Mouse (Mus musculus) frontal cortex, adult 2 months (tissue): ENCODE data around the gene Rai14. TPM values are rescaled to one million over a fixed set of nuclear protein-coding genes. Genes with fewer than 3 reads are reported as not detected.

ENCODE experiments used
- DNase-seq, 2 experiments: peaks; one replicate each; pipeline ENCODE4 v3.0.0; 2022; ENCODE audit warnings: low spot score in 1 of 2; ENCODE audit errors: extremely low spot score in 1 of 2
- polyA plus RNA-seq: library from polyadenylated mRNA; depleted of rRNA; stranded (reverse); fragments of >200 nt; gene quantifications from 2 replicates; pipeline ENCODE4 v1.2.3, GENCODE M21; 2012

Gene Rai14
- polyA plus RNA-seq, 1 experiment = 10.2 TPM

DNA sequence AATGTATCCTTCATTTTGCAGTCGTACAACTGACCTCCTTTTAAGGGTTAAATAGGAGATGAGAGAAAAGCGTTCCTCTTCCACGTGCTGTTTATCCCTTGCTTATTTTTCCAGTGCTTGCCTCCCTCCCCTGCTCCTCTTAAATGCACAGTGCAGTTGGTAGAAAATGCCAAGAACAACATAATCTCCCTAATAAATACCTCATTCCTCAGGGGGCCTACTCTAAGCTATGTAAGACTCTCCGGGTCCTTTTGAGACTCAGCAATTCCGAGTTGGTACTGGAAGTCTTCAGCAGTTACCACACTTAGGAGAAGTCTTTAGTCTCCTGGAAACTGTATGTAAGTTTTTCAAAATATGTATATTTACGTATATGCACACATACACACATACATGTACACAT is 22.9 kb downstream of the Rai14 start:
- DNase-seq = no peak

DNA sequence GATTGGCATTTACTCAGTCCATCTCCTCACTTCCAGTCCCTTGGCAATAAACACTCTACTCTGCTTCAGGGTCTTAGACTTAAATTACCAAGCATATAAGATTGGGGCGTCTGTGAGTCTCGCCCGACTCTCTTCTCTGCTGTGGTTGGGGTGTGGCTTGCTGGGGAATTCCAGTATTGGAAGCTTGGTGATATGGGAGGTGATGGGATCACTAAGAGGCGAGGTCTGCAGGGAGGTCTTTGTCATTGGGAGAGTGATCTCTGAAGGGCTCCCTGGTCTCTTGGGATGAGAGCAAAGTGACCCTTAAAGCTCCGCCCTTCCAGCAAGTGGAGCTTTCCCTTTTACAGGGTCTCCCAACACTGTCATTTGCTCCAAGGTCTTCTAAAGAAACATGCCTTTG is 23.5 kb downstream of the Rai14 start:
- DNase-seq = no peak

DNA sequence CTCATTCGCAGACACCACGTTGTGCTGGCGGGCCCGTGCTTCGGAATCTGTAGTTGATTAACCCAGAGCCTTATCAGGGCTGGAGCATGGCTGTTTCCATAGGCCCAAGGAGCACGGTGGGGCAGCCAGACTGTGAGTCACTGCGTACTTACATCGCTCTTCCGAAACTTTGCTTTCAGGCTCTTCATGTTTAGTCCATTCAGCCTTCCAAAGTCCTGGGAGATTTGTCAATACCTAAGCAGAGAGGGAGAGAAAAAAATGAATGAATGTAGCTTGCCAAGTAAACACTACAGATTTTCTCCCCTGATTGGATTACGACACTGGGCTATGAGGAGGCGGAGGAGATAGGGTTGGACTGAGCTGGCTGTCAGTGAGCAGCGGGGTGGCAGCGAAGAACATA is 24.2 kb downstream of the Rai14 start:
- DNase-seq = no peak

DNA sequence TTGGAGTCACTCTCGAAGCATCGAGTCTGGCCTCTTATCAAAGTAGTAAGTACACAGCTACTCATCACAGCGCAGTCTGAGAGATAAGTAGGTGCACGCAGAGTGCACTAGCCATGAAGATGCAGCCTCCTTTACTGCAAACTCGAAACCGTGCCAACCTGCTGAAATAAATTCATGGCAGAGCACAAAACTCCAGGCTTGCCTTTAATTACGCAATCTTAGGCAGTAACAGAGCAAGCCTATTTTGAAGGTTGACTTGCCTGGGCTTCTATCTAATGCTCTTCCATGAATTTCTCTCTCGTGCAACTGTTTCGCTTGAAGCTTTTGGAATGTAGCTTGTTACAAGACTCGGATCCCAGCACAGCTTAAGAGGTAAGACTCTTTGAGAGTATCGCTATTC is 25.1 kb downstream of the Rai14 start:
- no peak for DNase-seq

DNA sequence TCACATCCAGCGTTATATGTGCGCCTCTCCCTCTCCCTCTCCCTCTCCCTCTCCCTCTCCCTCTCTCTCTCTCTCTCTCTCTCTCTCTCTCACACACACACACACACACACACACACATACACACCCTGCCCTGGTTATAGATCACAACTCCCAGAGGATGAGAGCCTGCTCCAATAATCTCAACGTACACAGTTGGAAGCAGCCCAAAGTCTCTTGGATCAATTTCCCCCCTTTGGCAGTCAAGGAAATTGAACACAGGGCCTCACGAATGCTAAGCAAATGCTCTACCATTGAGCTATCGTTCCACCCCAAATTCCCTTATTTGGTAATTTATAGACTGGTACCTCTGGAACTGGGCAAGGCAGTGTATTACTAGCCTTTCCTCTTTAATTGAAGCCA is 25.7 kb downstream of the Rai14 start:
- DNase-seq = no peak

DNA sequence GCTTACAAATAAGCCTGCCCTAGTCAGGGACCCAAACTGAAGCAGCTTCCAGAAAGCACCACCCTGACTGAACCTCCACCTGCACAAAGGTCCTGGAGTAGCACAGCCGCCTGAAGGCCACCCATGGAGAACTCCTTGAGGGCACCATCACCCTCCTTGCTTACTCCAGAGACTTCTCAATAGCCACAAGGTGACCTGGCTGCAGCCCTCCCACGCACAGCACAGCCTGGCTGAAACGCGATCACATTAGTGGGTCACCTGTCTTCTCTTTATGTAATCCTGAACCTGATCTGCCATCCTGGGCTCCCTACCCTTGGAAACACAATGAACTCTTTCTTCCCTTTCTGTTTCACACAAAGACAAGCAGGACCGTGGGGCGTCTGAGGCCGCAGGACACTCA is 27.1 kb downstream of the Rai14 start:
- no peak for DNase-seq

DNA sequence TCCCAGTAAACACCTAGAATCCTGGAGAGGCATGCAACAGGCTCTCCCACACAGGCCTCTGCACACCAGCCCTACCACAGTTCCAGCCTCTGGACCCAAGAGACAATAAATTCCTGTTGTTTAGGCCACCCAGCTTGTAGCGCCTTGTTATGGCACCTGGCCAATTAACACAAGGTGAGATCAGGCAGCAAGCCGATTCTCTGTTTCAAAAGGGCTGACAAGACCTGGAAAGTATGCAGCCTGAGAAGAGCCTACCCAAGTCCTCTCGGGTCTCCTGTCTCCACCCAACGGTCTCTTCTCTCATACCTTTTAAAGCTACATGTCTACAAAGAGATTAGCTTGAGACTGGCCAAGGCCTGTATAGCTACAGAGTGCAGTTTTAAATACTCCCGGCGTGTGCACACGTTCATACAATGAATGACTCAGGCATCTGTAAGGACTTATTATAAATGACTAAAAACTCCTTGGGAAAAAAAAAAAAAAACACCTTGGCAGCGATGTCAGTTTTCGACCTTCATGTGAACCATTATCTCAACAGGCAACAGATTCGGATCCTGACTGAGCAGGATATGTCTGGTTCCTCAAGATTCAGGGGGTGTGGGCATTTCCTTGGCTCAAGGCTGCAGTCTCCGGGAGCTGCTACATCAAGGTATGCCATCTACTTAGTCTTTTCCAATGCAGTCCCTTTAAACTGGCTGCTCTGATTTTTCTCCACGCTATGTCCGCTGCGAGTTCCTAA is 28.6 kb downstream of the Rai14 start:
- no peak for DNase-seq

DNA sequence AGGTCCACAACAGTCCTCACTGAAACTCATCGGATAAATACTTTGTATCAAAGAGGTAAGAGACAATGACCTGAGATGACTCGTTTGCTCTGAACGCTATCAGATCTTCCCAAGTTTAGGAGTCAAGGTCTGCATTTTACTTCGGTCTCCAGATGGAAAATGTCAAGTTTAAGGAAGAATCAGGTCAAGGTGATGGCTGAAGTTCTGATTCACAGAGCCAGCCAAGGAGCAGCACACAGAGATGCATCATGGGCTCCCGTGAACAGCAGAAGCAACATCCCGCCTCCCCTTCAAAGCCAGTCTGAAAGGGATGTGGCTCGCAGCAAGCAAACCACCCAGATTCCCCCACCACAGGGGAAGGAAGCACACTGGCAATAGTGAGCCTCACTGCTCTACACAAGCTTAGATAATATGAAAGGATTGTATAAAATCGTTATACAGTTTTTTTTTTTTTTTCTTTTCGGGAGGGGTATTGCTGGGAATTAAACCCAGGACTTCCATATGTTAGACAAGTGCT is 30.7 kb downstream of the Rai14 start:
- DNase-seq = no peak

DNA sequence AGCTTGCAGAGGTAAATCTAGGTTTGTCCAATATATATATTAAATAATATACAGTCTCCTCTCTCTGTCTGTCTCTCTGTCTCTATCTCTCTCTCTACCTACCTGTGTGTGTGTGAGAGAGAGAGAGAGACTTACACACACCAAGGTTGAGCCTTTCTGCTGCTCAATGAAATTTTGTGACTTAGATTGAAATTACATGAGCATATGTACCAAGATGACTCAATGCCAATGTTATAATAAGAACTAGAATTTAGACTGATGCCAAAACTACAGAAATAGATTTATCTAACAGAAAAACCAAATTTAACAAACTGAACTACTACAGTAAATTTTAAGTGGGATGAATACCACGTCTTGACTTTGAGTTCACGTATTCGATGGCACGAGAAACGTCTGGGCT is 33.9 kb downstream of the Rai14 start:
- DNase-seq = peak in 1 of 2 experiments; percentile 21

DNA sequence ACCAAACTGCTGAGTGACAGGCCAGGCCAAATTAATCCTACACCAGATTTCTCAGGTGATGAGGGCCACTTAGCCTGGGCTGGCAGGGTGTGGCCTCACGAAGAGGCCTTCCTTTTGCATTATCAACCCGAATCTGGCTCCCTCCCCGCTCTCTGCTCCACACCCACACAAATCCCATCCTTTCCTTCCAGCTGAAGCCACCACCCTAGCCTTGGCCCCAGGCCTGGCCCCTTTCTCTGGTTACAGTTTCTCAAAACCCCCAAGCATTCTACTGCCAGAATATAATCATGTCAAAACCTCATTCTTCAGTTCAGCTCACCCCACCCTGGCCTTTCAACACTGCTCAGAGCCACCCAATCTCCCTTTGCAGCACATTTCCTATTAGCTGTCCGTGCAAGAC is 34.9 kb downstream of the Rai14 start:
- DNase-seq = no peak

DNA sequence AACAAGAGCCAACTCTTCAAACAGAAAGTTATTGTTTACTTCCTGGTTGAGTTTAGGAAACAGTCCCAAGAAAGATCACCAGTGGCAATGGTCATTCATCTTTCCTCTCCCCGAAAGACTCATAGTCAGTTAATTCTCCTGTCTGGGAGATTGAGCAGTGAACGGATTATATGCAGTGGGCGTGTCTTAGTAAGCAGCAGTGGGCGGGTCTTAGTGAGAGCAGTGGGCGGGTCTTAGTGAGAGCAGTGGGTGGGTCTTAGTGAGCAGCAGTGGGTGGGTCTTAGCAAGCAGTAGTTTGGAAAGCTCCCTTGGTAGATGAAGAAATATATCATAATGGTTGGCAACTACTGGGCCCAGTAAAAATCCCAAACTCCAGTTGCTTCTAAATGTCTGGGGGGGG is 38.6 kb downstream of the Rai14 start:
- no peak for DNase-seq

DNA sequence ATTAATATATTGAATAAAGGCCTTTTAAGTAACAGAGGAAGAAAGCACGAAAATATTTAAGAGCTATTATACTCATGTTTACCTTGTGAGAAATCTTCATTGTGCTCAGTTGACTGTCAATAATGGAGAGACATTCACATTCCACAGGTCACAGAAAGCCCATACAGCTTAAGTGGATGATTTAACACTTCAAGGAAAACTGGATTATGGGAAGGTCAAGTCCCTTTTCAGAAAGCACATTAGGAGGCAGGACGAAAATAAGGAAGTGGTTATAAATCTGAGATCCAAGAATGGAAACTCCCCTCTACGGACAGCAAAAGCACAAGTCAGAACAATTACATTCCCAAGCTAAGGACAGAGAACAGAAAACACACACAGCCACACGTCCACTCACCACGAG is 41.5 kb downstream of the Rai14 start:
- no peak for DNase-seq

DNA sequence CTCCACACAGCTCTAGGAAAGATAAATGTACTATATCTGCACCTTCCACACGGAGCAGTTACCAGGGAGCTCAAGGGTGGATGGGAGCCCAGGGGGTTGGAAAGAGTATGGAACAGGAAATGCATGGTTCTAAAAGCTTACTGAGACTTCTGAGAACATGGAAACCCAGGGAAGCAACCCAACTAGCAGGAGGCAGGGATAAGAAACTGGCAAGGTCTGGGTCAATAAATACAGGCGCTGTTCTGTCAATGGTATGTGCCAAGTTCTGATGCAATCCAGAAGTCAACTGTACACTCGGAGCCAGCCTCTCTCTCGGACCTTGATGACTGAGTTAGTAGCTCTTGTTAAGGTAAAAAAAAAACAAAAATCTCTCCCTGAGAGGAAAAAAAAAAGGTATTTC is 42.6 kb downstream of the Rai14 start:
- DNase-seq = no peak

DNA sequence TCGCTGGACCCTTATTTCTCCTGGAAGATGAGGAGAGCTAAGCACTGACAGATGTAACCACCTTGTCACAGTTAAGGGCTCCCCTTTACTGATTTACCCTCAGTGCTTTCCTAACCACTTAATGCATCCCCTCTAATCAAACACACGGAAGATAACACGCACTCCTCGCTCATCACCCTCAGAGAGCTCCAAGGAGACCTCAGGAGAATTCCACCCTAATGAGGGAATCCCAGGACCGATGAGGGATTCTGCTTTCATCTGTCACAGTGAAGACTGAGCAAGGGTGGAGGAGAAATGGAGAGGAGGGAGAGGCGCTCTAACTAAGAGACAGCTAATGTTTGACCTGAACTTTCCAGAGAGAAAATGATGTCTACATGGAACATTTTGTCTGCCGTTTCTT is 44.3 kb downstream of the Rai14 start:
- DNase-seq = no peak

DNA sequence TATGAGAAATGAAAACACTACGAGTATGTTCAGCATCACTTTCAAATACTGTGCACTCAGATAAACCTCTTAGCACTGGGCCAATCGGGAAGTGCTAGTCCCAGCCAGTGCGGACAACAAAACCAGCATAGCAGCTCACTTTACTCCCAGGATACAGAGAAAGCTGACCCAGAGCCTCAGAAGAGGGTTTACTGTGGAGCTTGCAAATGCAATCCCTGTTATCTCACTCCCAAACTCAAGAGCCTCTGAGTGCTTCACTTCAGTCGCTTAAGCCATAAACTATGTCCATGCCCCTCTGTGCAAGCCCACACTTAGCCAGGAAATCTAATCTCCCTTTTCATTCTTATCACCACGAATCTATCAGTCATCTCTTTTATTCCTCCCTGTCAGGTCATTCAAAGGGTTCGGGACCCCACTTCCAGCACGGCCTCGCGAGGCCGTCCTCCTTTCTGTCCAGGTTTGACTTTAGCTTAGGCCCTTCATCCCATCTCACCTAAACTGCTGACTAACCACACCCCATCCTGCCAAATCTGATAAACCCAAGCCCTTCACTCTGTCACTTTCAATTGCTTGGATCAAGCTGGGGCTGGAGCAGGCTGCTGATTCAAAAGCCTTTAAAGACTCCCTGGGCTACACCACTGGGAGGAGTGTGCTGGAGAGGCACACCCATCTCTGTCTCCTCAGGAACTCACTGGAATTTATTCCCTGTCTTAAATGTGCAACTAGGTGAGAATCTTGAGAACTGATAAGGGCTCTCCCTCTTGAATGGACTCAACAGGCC is 46.1 kb downstream of the Rai14 start:
- DNase-seq = no peak

DNA sequence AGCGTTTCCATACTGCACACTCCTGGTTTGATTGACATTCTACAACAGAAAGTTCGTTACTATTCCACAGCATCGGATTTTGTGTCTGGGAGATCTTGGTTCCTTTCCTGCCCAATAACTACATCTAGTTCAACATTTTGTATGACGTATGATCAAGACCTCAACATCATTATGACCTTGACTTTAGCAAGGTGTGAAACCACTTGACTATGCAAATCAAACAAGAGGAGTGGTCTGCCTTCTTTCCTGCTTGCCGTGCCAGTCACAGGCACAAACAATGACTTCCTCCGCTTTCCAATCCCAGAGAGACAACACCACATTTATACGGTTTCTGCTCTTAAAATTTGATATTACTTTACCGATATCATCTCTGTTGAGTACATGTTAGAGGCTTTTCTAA is 48.6 kb downstream of the Rai14 start:
- DNase-seq = no peak

DNA sequence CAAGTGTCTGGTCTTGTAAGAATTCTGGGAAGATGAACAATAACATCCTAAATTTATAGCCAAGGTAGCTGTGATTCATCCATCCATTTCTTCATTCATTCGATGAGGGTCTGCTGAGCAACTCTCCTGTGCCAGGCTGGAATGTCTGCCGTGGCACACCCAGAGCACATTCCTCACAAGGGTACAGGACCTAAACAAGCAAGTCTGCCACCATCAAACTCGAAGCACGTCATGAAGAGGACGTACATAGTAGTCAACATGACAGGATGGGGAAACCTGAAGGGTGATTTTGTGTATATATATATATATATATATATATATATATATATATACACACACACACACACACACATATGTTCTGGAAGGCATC is 49.9 kb downstream of the Rai14 start:
- no peak for DNase-seq

DNA sequence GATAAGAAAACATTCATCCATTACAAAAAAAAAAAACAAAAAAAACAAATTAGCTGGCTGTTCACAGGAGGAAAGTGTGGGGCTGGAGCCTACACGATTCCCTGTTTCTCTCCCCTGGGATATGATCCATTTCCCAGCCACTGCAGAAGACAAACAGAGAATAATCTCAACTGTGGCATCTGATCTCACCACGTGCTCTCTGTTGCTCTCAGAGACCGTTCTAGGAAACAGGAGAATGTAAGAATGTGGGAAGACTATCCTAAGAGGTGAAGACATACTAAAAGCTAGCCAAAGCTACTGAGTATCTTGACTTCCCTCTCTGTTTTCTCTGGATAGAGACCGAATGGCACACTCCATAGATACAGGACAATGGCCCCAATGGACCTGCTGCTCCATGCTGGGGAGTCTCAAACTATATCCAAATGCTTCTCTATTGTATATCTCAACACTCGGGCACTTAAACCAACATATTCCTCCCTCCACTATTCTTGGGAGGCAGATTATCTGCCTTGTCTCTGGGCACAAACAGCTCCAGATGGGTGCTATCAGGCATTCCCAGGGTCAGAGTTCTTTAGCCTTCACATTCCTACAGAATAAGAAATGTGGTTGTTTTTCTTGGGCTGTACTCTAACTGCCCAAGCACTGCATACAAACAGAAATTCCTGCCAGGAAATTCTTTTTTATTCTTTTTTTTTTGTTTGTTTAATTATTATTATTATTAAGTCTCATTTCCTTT is 50.5 kb downstream of the Rai14 start:
- no peak for DNase-seq

DNA sequence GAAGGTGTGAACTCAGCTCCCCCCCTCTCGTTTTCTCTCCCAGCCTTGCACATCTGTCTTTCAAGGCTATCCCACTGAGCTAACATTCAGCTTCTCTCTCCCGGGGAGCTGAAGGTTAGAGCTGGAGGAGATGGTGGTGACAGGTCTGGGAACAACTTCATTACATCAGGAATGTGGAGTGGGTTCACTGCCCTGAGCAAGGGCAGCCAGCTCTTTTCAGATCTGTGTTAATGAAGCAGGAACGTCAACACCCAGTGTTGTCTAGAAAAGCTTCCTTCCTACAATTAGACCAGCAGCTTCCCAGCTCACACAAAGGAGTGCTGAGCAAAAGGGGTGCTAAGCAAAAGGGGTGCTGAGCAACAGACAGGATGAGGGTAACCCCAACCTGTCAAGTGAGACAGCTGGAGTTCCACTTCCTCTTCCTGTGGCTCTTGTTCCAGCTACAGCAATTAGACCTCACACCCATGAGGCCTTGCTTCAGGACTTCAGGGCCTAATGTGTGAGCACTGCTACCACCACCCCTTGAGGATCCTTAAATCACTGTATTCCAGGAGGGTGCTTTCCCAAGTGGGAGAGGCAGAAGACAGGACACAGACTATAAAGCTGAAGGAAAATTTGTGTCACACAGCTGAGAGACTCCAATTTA is 52.3 kb downstream of the Rai14 start:
- no peak for DNase-seq

DNA sequence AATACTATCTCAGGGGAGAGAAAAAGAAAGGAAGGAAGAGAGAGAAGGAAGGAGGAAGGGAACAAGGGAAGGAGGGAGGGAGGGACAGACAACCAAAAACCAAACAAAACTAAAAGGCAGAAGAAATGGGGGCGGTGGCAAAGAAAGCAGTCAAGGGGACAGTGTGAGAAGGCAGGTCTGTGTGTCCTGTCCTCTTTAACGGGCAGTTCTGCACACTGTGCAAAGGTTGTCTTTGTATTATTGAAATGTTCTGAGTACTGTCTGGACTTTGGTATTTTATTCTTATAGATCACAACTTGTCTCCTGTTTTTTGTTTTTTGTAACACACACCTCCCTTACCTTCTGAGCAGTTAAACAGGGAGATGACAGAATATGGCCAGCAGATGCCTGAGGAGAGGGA is 55.6 kb downstream of the Rai14 start:
- no peak for DNase-seq

DNA sequence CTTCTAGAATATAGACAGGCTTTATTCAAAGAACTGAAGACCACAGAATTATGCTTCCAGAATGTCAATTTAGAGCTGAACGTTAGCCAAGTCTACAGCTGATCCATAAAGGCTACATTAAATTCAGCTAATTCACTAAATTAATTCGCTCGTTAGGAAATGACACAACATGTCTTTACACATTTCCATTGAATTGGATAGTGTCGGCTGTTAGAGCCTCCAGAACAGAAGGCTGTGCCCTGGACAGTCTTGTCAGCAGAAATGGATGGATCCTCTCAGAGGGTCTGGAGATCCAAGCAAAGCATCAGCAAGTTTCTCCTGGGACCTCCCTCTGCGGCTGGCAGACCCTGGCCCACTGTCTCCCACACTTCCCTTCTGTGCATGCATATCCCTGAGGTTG is 58.3 kb downstream of the Rai14 start:
- DNase-seq = no peak
